Mouse (Mus musculus) stomach, embryonic 14.5 days (tissue): Measurements from ENCODE around the gene Adarb2. TPM values are rescaled to one million over a fixed set of nuclear protein-coding genes. Genes with fewer than 3 reads are reported as not detected.

Experiments
- ATAC-seq: fragments of 200-750 bp; cut with Nextera tagmentation; 2 replicates; pipeline ENCODE4 v1.8.0; 2017; ENCODE audit warnings: low read depth, moderate TSS enrichment; ENCODE audit not compliant: insufficient number of reproducible peaks, insufficient read depth, low FRiP score
- H3K27ac ChIP-seq: fragments of 300-500 bp; sonication (generic); 2 replicates; pipeline ENCODE4 v1.5.1; 2014; ENCODE audit warnings: mild to moderate bottlenecking, low read length, moderate library complexity, mixed read lengths
- H3K27me3 ChIP-seq: fragments of 300-500 bp; sonication (generic); 2 replicates; pipeline ENCODE4 v1.6.1; 2014; ENCODE audit warnings: low read length, control low read depth, mixed read lengths; ENCODE audit not compliant: control insufficient read depth, insufficient read depth
- H3K36me3 ChIP-seq: fragments of 300-500 bp; sonication (generic); 2 replicates; pipeline ENCODE4 v1.6.1; 2014; ENCODE audit warnings: mild to moderate bottlenecking, control low read depth, low read length, moderate library complexity, mixed read lengths; ENCODE audit not compliant: control insufficient read depth, insufficient read depth
- H3K4me1 ChIP-seq: fragments of 300-500 bp; sonication (generic); 2 replicates; pipeline ENCODE4 v1.6.1; 2014; ENCODE audit warnings: low read length, control low read depth, mixed read lengths; ENCODE audit not compliant: control insufficient read depth, insufficient read depth
- H3K4me2 ChIP-seq: fragments of 300-500 bp; sonication (generic); replicated peaks from 2 replicates; pipeline ENCODE4 v1.6.1; 2014; ENCODE audit warnings: low read depth, low read length, control low read depth
- H3K4me3 ChIP-seq: fragments of 300-500 bp; sonication (generic); 2 replicates; pipeline ENCODE4 v1.5.1; 2014; ENCODE audit warnings: low read depth, low read length, control low read depth
- H3K9ac ChIP-seq: fragments of 300-500 bp; sonication (generic); replicated peaks from 2 replicates; pipeline ENCODE4 v1.6.1; 2014; ENCODE audit warnings: low read depth, mild to moderate bottlenecking, control low read depth, low read length, moderate library complexity, mixed read lengths
- H3K9me3 ChIP-seq: fragments of 300-500 bp; sonication (generic); 2 replicates; pipeline ENCODE4 v1.6.1; 2016; ENCODE audit warnings: low read depth, low read length, control low read depth; ENCODE audit not compliant: control insufficient read depth
- WGBS: fragments of 180-500 bp; shearing (Covaris S2); extraction: QIAGEN DNeasy Blood & Tissue Kit; methylation state at CpG from one replicate; pipeline ENCODE4 v1.1.7; 2014; 5-methylcytosine and 5-hydroxymethylcytosine counted together
- polyA plus RNA-seq: library from polyadenylated mRNA; unstranded; fragments of >200 nt; fragmentation: Nextera tagmentation; extraction: Ambion mirVana; gene quantifications from 2 replicates; pipeline ENCODE4 v1.2.1, GENCODE M21; 2014

Gene Adarb2
- polyA plus RNA-seq, 1 experiment from 2014 or later = 1.3 TPM

GRCm38 (mm10) chr13:8456886-8457285 is 254.2 kb downstream of the Adarb2 start:
- Histone ChIP-seq H3K9me3 (no peaks in the 10 kb centered on the region), H3K27me3 (no peaks in the 10 kb centered on the region), H3K4me1 (no peaks in the 10 kb centered on the region), H3K4me2 (no peak overlapping the region), H3K36me3 (no peaks in the 10 kb centered on the region), H3K9ac (no peak overlapping the region), H3K4me3 (no peak overlapping the region), H3K27ac (no peak overlapping the region)
- WGBS = 66% methylated on average over 3 of the region's 3 CpGs
- no peak for ATAC-seq

GRCm38 (mm10) chr13:8457831-8458230 is 255.2 kb downstream of the Adarb2 start:
- Histone ChIP-seq H3K36me3 (no peaks in the 10 kb centered on the region), H3K4me2 (no peak overlapping the region), H3K27me3 (no peaks in the 10 kb centered on the region), H3K27ac (no peak overlapping the region), H3K9ac (no peak overlapping the region), H3K9me3 (no peaks in the 10 kb centered on the region), H3K4me3 (no peak overlapping the region), H3K4me1 (no peaks in the 10 kb centered on the region)
- no peak for ATAC-seq
- WGBS = 77% methylated on average over 3 of the region's 3 CpGs

GRCm38 (mm10) chr13:8467591-8468366 is 265.1 kb downstream of the Adarb2 start:
- no peak for ATAC-seq
- Histone ChIP-seq H3K9ac (no peak overlapping the region), H3K4me3 (no peak overlapping the region), H3K4me1 (no peaks in the 10 kb centered on the region), H3K9me3 (no peaks in the 10 kb centered on the region), H3K27me3 (no peaks in the 10 kb centered on the region), H3K4me2 (no peak overlapping the region), H3K36me3 (no peaks in the 10 kb centered on the region), H3K27ac (no peak overlapping the region)
- 74% methylated on average over 12 of the region's 12 CpGs for WGBS

- no peaks in the 10 kb centered on the region for H3K4me1 ChIP-seq
- no peaks in the 10 kb centered on the region for H3K36me3 ChIP-seq
- H3K4me2 ChIP-seq = no peak overlapping the region
- H3K27ac ChIP-seq = no peak overlapping the region
- H3K4me3 ChIP-seq = no peak overlapping the region
- WGBS = 68% methylated on average over 3 of the region's 3 CpGs
- no peak for ATAC-seq
- no peaks in the 10 kb centered on the region for H3K9me3 ChIP-seq
- H3K9ac ChIP-seq = no peak overlapping the region
- no peaks in the 10 kb centered on the region for H3K27me3 ChIP-seq
Observed at GRCm38 (mm10) chr13:8476237-8476636, 273.6 kb downstream of the Adarb2 start.

GRCm38 (mm10) chr13:8478731-8479130 is 276.1 kb downstream of the Adarb2 start:
- 81% methylated on average over 1 of the region's 1 CpGs for WGBS
- no peaks in the 10 kb centered on the region for H3K27me3 ChIP-seq
- H3K27ac ChIP-seq = no peak overlapping the region
- no peak for ATAC-seq
- no peak overlapping the region for H3K4me2 ChIP-seq
- H3K36me3 ChIP-seq = no peaks in the 10 kb centered on the region
- no peak overlapping the region for H3K4me3 ChIP-seq
- H3K4me1 ChIP-seq = no peaks in the 10 kb centered on the region
- no peak overlapping the region for H3K9ac ChIP-seq
- H3K9me3 ChIP-seq = no peaks in the 10 kb centered on the region

GRCm38 (mm10) chr13:8479970-8480369 is 277.3 kb downstream of the Adarb2 start:
- ATAC-seq = no peak
- no peak overlapping the region for H3K9ac ChIP-seq
- no peaks in the 10 kb centered on the region for H3K9me3 ChIP-seq
- H3K4me3 ChIP-seq = no peak overlapping the region
- H3K36me3 ChIP-seq = no peaks in the 10 kb centered on the region
- no peaks in the 10 kb centered on the region for H3K4me1 ChIP-seq
- no peak overlapping the region for H3K4me2 ChIP-seq
- H3K27me3 ChIP-seq = no peaks in the 10 kb centered on the region
- H3K27ac ChIP-seq = no peak overlapping the region

GRCm38 (mm10) chr13:8481347-8481746 is 278.7 kb downstream of the Adarb2 start:
- Histone ChIP-seq H3K27me3 (no peaks in the 10 kb centered on the region), H3K9ac (no peak overlapping the region), H3K4me1 (no peaks in the 10 kb centered on the region), H3K9me3 (no peaks in the 10 kb centered on the region), H3K27ac (no peak overlapping the region), H3K4me3 (no peak overlapping the region), H3K4me2 (no peak overlapping the region), H3K36me3 (no peaks in the 10 kb centered on the region)
- 59% methylated on average over 3 of the region's 3 CpGs for WGBS
- no peak for ATAC-seq

- Histone ChIP-seq H3K4me1 (no peaks in the 10 kb centered on the region), H3K4me3 (no peak overlapping the region), H3K9ac (no peak overlapping the region), H3K36me3 (no peaks in the 10 kb centered on the region), H3K9me3 (no peaks in the 10 kb centered on the region), H3K27me3 (no peaks in the 10 kb centered on the region), H3K27ac (no peak overlapping the region), H3K4me2 (no peak overlapping the region)
- ATAC-seq = no peak
- 64% methylated on average over 4 of the region's 4 CpGs for WGBS
Observed at GRCm38 (mm10) chr13:8484592-8485272, 282.1 kb downstream of the Adarb2 start.
